Mouse (Mus musculus) heart, embryonic 14.5 days (tissue): ENCODE data around the gene Hist1h2bn. TPM values are rescaled to one million over a fixed set of nuclear protein-coding genes. Genes with fewer than 3 reads are reported as not detected.
"Not testable (repeated sequence)": the region's sequence is repeated elsewhere in the genome, so short reads cannot be mapped to it uniquely, and the experiment has no call there.

ENCODE experiments used
- ATAC-seq: fragments of 200-750 bp; cut with Nextera tagmentation; 2 replicates; pipeline ENCODE4 v1.8.0; 2017; ENCODE audit warnings: low read depth, moderate TSS enrichment; ENCODE audit not compliant: insufficient number of reproducible peaks, insufficient read depth, low FRiP score
- H3K27ac ChIP-seq, 2 experiments: fragments of 200-500 bp in 1 of 2; fragments of 300-500 bp in 1 of 2; sonication (generic) in 1 of 2; replicated peaks in 1 of 2; 2 replicates each; pipeline ENCODE4 v1.5.1; 2012 to 2014; ENCODE audit warnings: low read depth in 2 of 2, low read length in 2 of 2, control low read depth in 1 of 2, mild to moderate bottlenecking in 1 of 2, mixed read lengths in 1 of 2; ENCODE audit not compliant: control insufficient read depth in 1 of 2, insufficient read depth in 1 of 2
- H3K27me3 ChIP-seq: fragments of 300-500 bp; sonication (generic); 2 replicates; pipeline ENCODE4 v1.6.1; 2014; ENCODE audit warnings: mild to moderate bottlenecking, low read length, control low read depth; ENCODE audit not compliant: control insufficient read depth, insufficient read depth
- H3K36me3 ChIP-seq: fragments of 300-500 bp; sonication (generic); 2 replicates; pipeline ENCODE4 v1.6.1; 2014; ENCODE audit warnings: mild to moderate bottlenecking, control low read depth, low read length, mixed read lengths; ENCODE audit not compliant: control insufficient read depth, insufficient read depth
- H3K4me1 ChIP-seq, 2 experiments: fragments of 200-500 bp in 1 of 2; fragments of 300-500 bp in 1 of 2; sonication (generic) in 1 of 2; 2 replicates each; pipeline ENCODE4 v1.6.1; 2012 to 2014; ENCODE audit warnings: low read length in 2 of 2, control low read depth in 1 of 2, mixed read lengths in 1 of 2; ENCODE audit not compliant: control insufficient read depth in 2 of 2, insufficient read depth in 2 of 2
- H3K4me2 ChIP-seq: fragments of 300-500 bp; sonication (generic); 2 replicates; pipeline ENCODE4 v1.6.1; 2014; ENCODE audit warnings: mild to moderate bottlenecking, low read length
- H3K4me3 ChIP-seq, 2 experiments: fragments of 200-500 bp in 1 of 2; fragments of 300-500 bp in 1 of 2; sonication (generic) in 1 of 2; 2 replicates each; pipeline ENCODE4 v1.5.1; 2012 to 2014; ENCODE audit warnings: low read length in 2 of 2, mild to moderate bottlenecking in 2 of 2, control low read depth in 1 of 2, low read depth in 1 of 2, moderate library complexity in 1 of 2; ENCODE audit not compliant: control insufficient read depth in 1 of 2, insufficient read depth in 1 of 2
- H3K9ac ChIP-seq: fragments of 300-500 bp; sonication (generic); 2 replicates; pipeline ENCODE4 v1.6.1; 2014; ENCODE audit warnings: mild to moderate bottlenecking, low read length
- H3K9me3 ChIP-seq: fragments of 300-500 bp; sonication (generic); 2 replicates; pipeline ENCODE4 v1.6.1; 2016; ENCODE audit warnings: low read length, control low read depth; ENCODE audit not compliant: control insufficient read depth
- WGBS: fragments of 180-500 bp; shearing (Covaris S2); extraction: QIAGEN DNeasy Blood & Tissue Kit; methylation state at CpG from one replicate; pipeline ENCODE4 v1.1.7; 2014; 5-methylcytosine and 5-hydroxymethylcytosine counted together
- microRNA-seq: library from miRNA; unstranded; fragments of <30 nt; microRNA quantifications from one replicate; pipeline ENCODE4, GENCODE M21; 2016
- polyA plus RNA-seq: library from polyadenylated mRNA; unstranded; fragments of >200 nt; fragmentation: Nextera tagmentation; extraction: Ambion mirVana; gene quantifications from 2 replicates; pipeline ENCODE4 v1.2.1, GENCODE M21; 2014

Gene Hist1h2bn
- polyA plus RNA-seq, 1 experiment from 2014 or later: 2.2 TPM

- no peak for ATAC-seq
- WGBS: 91% methylated on average over 7 of the region's 7 CpGs
- H3K9ac ChIP-seq: no peak overlapping the region
- H3K9me3 ChIP-seq: no peaks in the 10 kb centered on the region
- no peaks in the 10 kb centered on the region for H3K27me3 ChIP-seq
- H3K4me3 ChIP-seq: no peak overlapping the region
- no peak overlapping the region for H3K4me2 ChIP-seq
- no peak overlapping the region for H3K27ac ChIP-seq
- no peaks in the 10 kb centered on the region for H3K36me3 ChIP-seq
- peaks cover under 1 to 5% of the 10 kb centered on the region in 2 experiments; a peak in 1 of 4 replicates for H3K4me1 ChIP-seq
Measured at GRCm38 (mm10) chr13:21795584-21795983, 41.7 kb downstream of the Hist1h2bn start.

GRCm38 (mm10) chr13:21797163-21797562, 43.2 kb downstream of the Hist1h2bn start:
- H3K27ac ChIP-seq, ATAC-seq: not testable (repeated sequence)

GRCm38 (mm10) chr13:21803058-21803457, 49.1 kb downstream of the Hist1h2bn start:
- ATAC-seq: 0 out of 2 replicates have a peak, but pooled peaks have one; percentile 38
- H3K4me1 ChIP-seq, H3K4me2 ChIP-seq, H3K4me3 ChIP-seq, H3K27ac ChIP-seq, H3K36me3 ChIP-seq, H3K27me3 ChIP-seq, H3K9me3 ChIP-seq, H3K9ac ChIP-seq: not testable (repeated sequence)
- WGBS: no CpG with 5 or more reads among the region's 4 CpGs

More at GRCm38 (mm10) chr13:21797163-21797562, 43.2 kb downstream of the Hist1h2bn start:
- H3K36me3 ChIP-seq, H3K4me3 ChIP-seq, H3K9me3 ChIP-seq, H3K4me1 ChIP-seq, H3K27me3 ChIP-seq, H3K9ac ChIP-seq, H3K4me2 ChIP-seq: not testable (repeated sequence)

Small RNA genes within 50 kb of the gene (microRNA-seq; reads per million reads assigned to microRNA genes)
- not detected for gene Gm44346
- not detected for gene Gm44357
- not detected for gene Gm44367
- not detected for gene Gm44454

Other genes with a start within 250 kb of the Hist1h2bn start
- gene Zkscan8, start 223.0 kb upstream of the Hist1h2bn start, polyA plus RNA-seq: 6.3 and 7.2 TPM in 2 replicates
- 0.07 and 0.11 TPM in 2 replicates for gene Olfr1366, start 211.3 kb upstream of the Hist1h2bn start, polyA plus RNA-seq
- not detected in 2 replicates for gene Olfr1535, start 194.2 kb upstream of the Hist1h2bn start, polyA plus RNA-seq
- not detected in 2 replicates for gene Olfr1364, start 172.4 kb upstream of the Hist1h2bn start, polyA plus RNA-seq
- gene Olfr1362, start 140.1 kb upstream of the Hist1h2bn start, polyA plus RNA-seq: not detected in 2 replicates
- not detected in 2 replicates for gene Olfr11, start 111.6 kb upstream of the Hist1h2bn start, polyA plus RNA-seq
- gene Olfr1361, start 90.7 kb upstream of the Hist1h2bn start, polyA plus RNA-seq: not detected in 2 replicates
- not detected in 2 replicates for gene Olfr1360, start 76.7 kb upstream of the Hist1h2bn start, polyA plus RNA-seq
- gene Olfr1359, start 56.0 kb upstream of the Hist1h2bn start, polyA plus RNA-seq: not detected in 2 replicates
- 1.2 and 1.4 TPM in 2 replicates for gene Hist1h2bl, start 38.0 kb upstream of the Hist1h2bn start, polyA plus RNA-seq
- gene Hist1h2ai, start 37.7 kb upstream of the Hist1h2bn start, polyA plus RNA-seq: 12.2 and 15.1 TPM in 2 replicates
- gene Hist1h3h, start 36.5 kb upstream of the Hist1h2bn start, polyA plus RNA-seq: 2.4 and 4.4 TPM in 2 replicates
- 1.00 TPM in 2 replicates for gene Hist1h2bm, start 32.1 kb upstream of the Hist1h2bn start, polyA plus RNA-seq
- 0.50 and 0.58 TPM in 2 replicates for gene Hist1h4j, start 19.1 kb upstream of the Hist1h2bn start, polyA plus RNA-seq
- gene Hist1h4k, start 3.6 kb upstream of the Hist1h2bn start, polyA plus RNA-seq: 0.94 and 4.1 TPM in 2 replicates
- gene Hist1h2ak, start 296 bp upstream of the Hist1h2bn start, polyA plus RNA-seq: 4.3 and 8.0 TPM in 2 replicates
- 5.3 and 7.2 TPM in 2 replicates for gene Hist1h1b, start 26.5 kb downstream of the Hist1h2bn start, polyA plus RNA-seq
- gene Hist1h3i, start 29.2 kb downstream of the Hist1h2bn start, polyA plus RNA-seq: 70.6 and 84.8 TPM in 2 replicates
- gene Hist1h2an, start 33.1 kb downstream of the Hist1h2bn start, polyA plus RNA-seq: 2.0 TPM in 1 of 2 replicates, not detected in the other
- 0.38 and 0.58 TPM in 2 replicates for gene Hist1h2bp, start 33.3 kb downstream of the Hist1h2bn start, polyA plus RNA-seq
- 9.4 and 9.6 TPM in 2 replicates for gene Hist1h2bq, start 56.1 kb downstream of the Hist1h2bn start, polyA plus RNA-seq
- gene Hist1h2ao, start 56.3 kb downstream of the Hist1h2bn start, polyA plus RNA-seq: not detected in 2 replicates
- gene Hist1h4m, start 57.6 kb downstream of the Hist1h2bn start, polyA plus RNA-seq: not detected in 2 replicates
- gene Hist1h4n, start 78.1 kb downstream of the Hist1h2bn start, polyA plus RNA-seq: 5.9 and 10.4 TPM in 2 replicates
- 1,528 and 1,577 TPM in 2 replicates for gene Hist1h2ap, start 79.4 kb downstream of the Hist1h2bn start, polyA plus RNA-seq
- gene Hist1h2br, start 79.6 kb downstream of the Hist1h2bn start, polyA plus RNA-seq: 10.6 and 11.1 TPM in 2 replicates
- gene Zfp184, start 191.0 kb downstream of the Hist1h2bn start, polyA plus RNA-seq: 6.0 and 7.1 TPM in 2 replicates
- gene Pom121l2, start 227.1 kb downstream of the Hist1h2bn start, polyA plus RNA-seq: not detected in 2 replicates